Mouse (Mus musculus) liver, postnatal 0 days (tissue): ENCODE data around the gene Olfr766-ps1. TPM values are rescaled to one million over a fixed set of nuclear protein-coding genes. Genes with fewer than 3 reads are reported as not detected.
"Not testable (repeated sequence)": the region's sequence is repeated elsewhere in the genome, so short reads cannot be mapped to it uniquely, and the experiment has no call there.

Experiments
- ATAC-seq: fragments of 200-750 bp; cut with Nextera tagmentation; 2 replicates; pipeline ENCODE4 v1.8.0; 2017; ENCODE audit warnings: mild to moderate bottlenecking, moderate library complexity
- DNase-seq: peaks from one replicate; pipeline ENCODE4 v3.0.0-alpha.2; 2016
- H3K27ac ChIP-seq: fragments of 300-500 bp; sonication (generic); 2 replicates; pipeline ENCODE4 v1.5.1; 2014; ENCODE audit warnings: antibody characterized with exemption, moderate library complexity, mild to moderate bottlenecking, low read depth
- H3K27me3 ChIP-seq: fragments of 300-500 bp; sonication (generic); 2 replicates; pipeline ENCODE4 v1.6.1; 2014; ENCODE audit warnings: low read length, control low read depth, mixed read lengths; ENCODE audit not compliant: insufficient read depth
- H3K36me3 ChIP-seq: fragments of 300-500 bp; sonication (generic); replicated peaks from 2 replicates; pipeline ENCODE4 v1.6.1; 2014; ENCODE audit warnings: mild to moderate bottlenecking, control low read depth, low read length, moderate library complexity, mixed read lengths; ENCODE audit not compliant: insufficient read depth
- H3K4me1 ChIP-seq: fragments of 300-500 bp; sonication (generic); 2 replicates; pipeline ENCODE4 v1.6.1; 2014; ENCODE audit warnings: antibody characterized with exemption, mild to moderate bottlenecking, control low read depth; ENCODE audit not compliant: insufficient read depth
- H3K4me2 ChIP-seq: fragments of 300-500 bp; sonication (generic); 2 replicates; pipeline ENCODE4 v1.6.1; 2014; ENCODE audit warnings: low read depth, mild to moderate bottlenecking, low read length, moderate library complexity, mixed read lengths
- H3K4me3 ChIP-seq: fragments of 300-500 bp; sonication (generic); 2 replicates; pipeline ENCODE4 v1.5.1; 2014; ENCODE audit warnings: low read depth, low read length
- H3K9ac ChIP-seq: fragments of 300-500 bp; sonication (generic); replicated peaks from 2 replicates; pipeline ENCODE4 v1.6.1; 2014; ENCODE audit warnings: mild to moderate bottlenecking, moderate library complexity
- H3K9me3 ChIP-seq: fragments of 300-500 bp; sonication (generic); 2 replicates; pipeline ENCODE4 v1.6.1; 2016; ENCODE audit warnings: mild to moderate bottlenecking, control low read depth, low read length, mixed read lengths
- CTCF ChIP-seq: sonication (generic); IDR thresholded peaks from 2 replicates; pipeline ENCODE4 v1.5.1; 2016; ENCODE audit warnings: antibody characterized with exemption, low read depth
- EP300 ChIP-seq: IDR thresholded peaks from 2 replicates; pipeline ENCODE4 v1.6.1; 2016; ENCODE audit warnings: antibody characterized with exemption, low read depth, mild to moderate bottlenecking
- WGBS: fragments of 180-500 bp; shearing (Covaris S2); extraction: QIAGEN DNeasy Blood & Tissue Kit; methylation state at CpG from one replicate; pipeline ENCODE4 v1.1.7; 2014; ENCODE audit not compliant: insufficient replicate concordance; 5-methylcytosine and 5-hydroxymethylcytosine counted together
- polyA plus RNA-seq: library from polyadenylated mRNA; unstranded; fragments of >200 nt; fragmentation: Nextera tagmentation; extraction: Ambion mirVana; gene quantifications from 2 replicates; pipeline ENCODE4 v1.2.1, GENCODE M21; 2015

Olfr766-ps1 gene
- polyA plus RNA-seq, result not detected in 2 replicates

DNA sequence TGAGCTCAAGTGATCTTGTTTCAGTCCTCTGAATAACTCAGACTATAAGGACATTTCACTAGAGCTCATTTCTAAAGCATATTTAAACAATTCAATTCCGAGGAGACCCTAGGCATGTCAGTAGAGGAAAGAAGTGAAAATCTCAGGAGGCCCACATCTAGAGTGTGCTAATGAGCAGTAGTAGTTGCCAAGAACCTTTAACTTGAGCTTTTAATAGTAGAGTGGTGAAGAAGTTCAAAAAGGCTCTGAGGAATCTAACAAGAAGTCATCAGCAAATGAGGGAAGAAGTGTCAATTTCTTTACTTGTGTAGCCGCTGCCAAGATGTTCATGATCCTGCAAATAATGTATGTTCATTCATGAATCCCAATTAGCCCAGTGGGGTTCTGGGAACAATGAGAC, at the start of gene Olfr766-ps1:
Gene Olfr766-ps1 (minus strand): TSS at position 101 of the 400 bp plus-strand sequence.
- Histone ChIP-seq H3K9me3 (no peaks in the 10 kb centered on the region), H3K27me3 (no peaks in the 10 kb centered on the region), H3K4me3 (no peak within 1 kb of the TSS), H3K4me2 (no peak within 1 kb of the TSS), H3K27ac (no peak within 1 kb of the TSS), H3K9ac (no peak within 1 kb of the TSS), H3K4me1 (no peaks in the 10 kb centered on the region), H3K36me3 (no peaks in the 10 kb centered on the region)
- ATAC-seq, result no peak
- WGBS, result 66% methylated on average over 2 of the region's 2 CpGs
- DNase-seq, result no peak
- TF ChIP-seq EP300 (no peak), CTCF (no peak)

DNA sequence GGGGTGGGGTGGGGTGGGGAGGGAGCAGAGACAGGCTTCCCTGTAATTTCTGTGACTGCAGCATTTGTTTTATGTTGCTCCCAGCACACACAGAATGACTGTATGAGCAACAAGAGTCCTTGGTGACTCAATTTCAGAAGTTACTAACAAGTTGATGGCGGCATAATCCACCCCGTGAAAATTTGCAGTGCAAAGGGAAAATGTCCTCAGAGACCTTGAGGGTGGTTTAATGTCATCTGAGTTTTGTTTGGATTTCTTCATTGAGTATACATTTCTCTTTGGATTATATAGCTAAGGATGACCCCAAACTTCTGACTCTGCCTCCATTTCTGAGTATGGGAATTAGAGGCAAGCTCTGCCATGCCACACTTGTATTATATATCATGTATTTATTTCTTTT, 49.0 kb upstream of the Olfr766-ps1 start, which contains the start of gene Olfr769:
Gene Olfr769 (minus strand): TSS at position 101 of the 400 bp plus-strand sequence.
- Histone ChIP-seq H3K9me3 (no peaks in the 10 kb centered on the region), H3K9ac (no peak within 1 kb of the TSS), H3K4me3 (no peak within 1 kb of the TSS), H3K4me1 (no peaks in the 10 kb centered on the region), H3K27ac (no peak within 1 kb of the TSS), H3K36me3 (no peaks in the 10 kb centered on the region), H3K4me2 (no peak within 1 kb of the TSS), H3K27me3 (no peaks in the 10 kb centered on the region)
- ATAC-seq, result no peak
- DNase-seq, result no peak
- no peak for TF ChIP-seq CTCF
- no peak for TF ChIP-seq EP300
- 87% methylated on average over 2 of the region's 2 CpGs for WGBS

DNA sequence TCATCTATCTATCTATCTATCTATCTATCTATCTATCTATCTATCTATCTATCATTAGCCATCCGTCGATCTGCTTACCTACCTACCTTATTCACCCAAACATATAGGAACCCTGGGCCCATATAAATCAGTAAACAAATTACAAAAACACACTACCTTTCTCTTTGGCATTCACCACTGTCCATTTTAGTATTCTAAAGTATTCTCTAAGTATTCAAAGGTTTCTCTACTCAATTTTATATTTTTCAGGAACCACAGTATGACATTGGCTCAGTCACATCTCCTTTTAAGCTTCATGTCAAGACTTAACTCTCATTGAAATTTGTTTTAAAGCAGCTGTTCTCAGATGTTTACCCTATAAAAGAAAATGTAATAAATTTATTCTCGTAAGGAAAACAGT, 46.4 kb upstream of the Olfr766-ps1 start:
- DNase-seq (no peak), ATAC-seq (no peak)
- H3K4me3 ChIP-seq, result no peak overlapping the region
- H3K27me3 ChIP-seq, result no peaks in the 10 kb centered on the region
- H3K9me3 ChIP-seq, result no peaks in the 10 kb centered on the region
- no peaks in the 10 kb centered on the region for H3K4me1 ChIP-seq
- H3K4me2 ChIP-seq, result no peak overlapping the region
- 92% methylated on average over 3 of the region's 3 CpGs for WGBS
- TF ChIP-seq EP300, result no peak
- TF ChIP-seq CTCF, result no peak
- no peaks in the 10 kb centered on the region for H3K36me3 ChIP-seq
- H3K9ac ChIP-seq, result no peak overlapping the region
- H3K27ac ChIP-seq, result no peak overlapping the region

DNA sequence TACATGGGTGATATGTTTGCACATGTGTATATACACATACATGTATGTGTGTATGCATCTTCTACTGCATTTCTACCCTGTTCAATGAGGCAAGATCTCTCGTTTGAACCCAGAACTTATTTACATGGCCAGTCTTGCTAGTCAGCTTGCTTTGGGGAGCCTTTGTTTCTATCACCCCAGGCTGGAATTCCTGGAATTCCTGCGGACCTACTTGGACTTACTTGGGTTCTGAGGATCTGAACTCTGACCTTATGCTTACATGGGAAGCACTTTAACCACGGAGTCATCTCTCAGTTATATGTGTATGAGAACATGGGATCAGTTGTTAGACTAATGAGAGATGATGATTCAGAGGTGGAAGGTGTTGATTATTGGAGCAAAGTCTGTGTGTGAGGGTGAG, 32.5 kb upstream of the Olfr766-ps1 start:
- Histone ChIP-seq H3K27me3 (no peaks in the 10 kb centered on the region), H3K4me1 (no peaks in the 10 kb centered on the region), H3K4me2 (no peak overlapping the region), H3K9me3 (no peaks in the 10 kb centered on the region), H3K9ac (no peak overlapping the region), H3K36me3 (no peaks in the 10 kb centered on the region), H3K27ac (no peak overlapping the region), H3K4me3 (no peak overlapping the region)
- WGBS, result 39% methylated on average over 3 of the region's 3 CpGs
- no peak for ATAC-seq
- TF ChIP-seq CTCF (no peak), EP300 (no peak)
- no peak for DNase-seq

DNA sequence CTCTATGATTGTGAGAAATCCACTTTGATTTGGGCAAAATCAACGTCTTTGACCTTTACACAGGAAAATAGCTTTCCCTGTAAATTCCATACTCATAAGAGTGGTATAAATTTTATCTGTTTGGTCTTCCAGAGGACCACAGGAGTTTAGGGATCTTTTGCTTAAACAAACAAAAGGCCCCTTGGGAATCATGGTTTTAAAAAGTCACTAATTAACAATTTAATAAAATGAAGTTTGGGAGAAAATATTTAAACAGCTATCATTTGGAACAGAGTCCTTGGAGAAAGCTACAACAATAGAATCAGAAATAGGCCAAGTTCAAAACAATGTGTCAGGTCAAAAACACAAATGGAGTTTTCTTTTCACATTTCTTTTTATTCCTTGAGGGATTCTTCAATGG, 30.5 kb upstream of the Olfr766-ps1 start, which contains the start of gene Olfr768:
Gene Olfr768 (minus strand): TSS at position 101 of the 400 bp plus-strand sequence.
- Histone ChIP-seq H3K27ac (no peak within 1 kb of the TSS), H3K9me3 (no peaks in the 10 kb centered on the region), H3K36me3 (no peaks in the 10 kb centered on the region), H3K9ac (no peak within 1 kb of the TSS), H3K4me2 (no peak within 1 kb of the TSS), H3K4me1 (no peaks in the 10 kb centered on the region), H3K27me3 (no peaks in the 10 kb centered on the region), H3K4me3 (no peak within 1 kb of the TSS)
- TF ChIP-seq CTCF, result no peak
- TF ChIP-seq EP300, result no peak
- DNase-seq (no peak), ATAC-seq (no peak)
- 62% methylated on average over 1 of the region's 1 CpGs for WGBS

DNA sequence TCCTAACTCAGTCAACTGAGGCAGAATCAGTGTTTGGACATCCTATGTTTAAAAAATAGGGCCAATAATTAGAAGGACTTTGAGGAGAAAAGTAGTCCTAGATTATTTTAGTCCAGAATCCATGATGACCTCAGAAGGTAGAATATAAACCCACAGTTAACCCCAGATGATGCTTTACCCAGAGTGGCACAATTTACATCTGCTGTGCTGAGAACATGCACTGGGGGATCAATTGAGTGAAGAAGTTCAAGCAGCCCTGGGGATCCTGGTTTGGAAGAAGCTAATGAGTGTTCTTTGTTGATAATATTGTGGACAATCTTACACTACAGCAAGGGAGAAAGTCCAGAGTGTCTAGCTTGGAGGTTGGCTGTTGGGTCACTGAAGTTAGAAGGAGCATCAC, 14.0 kb upstream of the Olfr766-ps1 start, which contains the start of gene Olfr767:
Gene Olfr767 (minus strand): TSS at position 101 of the 400 bp plus-strand sequence.
- H3K4me3 ChIP-seq, H3K27me3 ChIP-seq, H3K9me3 ChIP-seq, H3K27ac ChIP-seq, DNase-seq, H3K4me1 ChIP-seq, H3K9ac ChIP-seq, H3K4me2 ChIP-seq, H3K36me3 ChIP-seq, ATAC-seq: not testable (repeated sequence)

DNA sequence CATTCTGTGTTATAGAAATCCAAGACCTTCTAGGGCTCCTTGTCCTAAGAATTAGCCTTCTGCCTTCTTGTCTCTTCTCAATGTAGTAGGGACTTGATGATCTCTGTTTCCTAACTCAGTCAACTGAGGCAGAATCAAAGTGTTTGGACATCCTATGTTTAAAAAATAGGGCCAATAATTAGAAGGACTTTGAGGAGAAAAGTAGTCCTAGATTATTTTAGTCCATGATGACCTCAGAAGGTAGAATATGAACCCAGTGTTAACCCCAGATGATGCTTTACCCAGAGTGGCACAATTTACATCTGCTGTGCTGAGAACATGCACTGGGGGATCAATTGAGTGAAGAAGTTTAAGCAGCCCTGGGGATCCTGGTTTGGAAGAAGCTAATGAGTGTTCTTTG, 18.9 kb downstream of the Olfr766-ps1 start, which contains the start of gene Olfr765:
Gene Olfr765 (minus strand): TSS at position 101 of the 400 bp plus-strand sequence.
- H3K27ac ChIP-seq, H3K36me3 ChIP-seq, ATAC-seq, H3K4me2 ChIP-seq, H3K4me1 ChIP-seq, H3K9me3 ChIP-seq, DNase-seq, H3K4me3 ChIP-seq, H3K9ac ChIP-seq, H3K27me3 ChIP-seq: not testable (repeated sequence)
